Mouse (Mus musculus) layer of hippocampus, adult 6 months (tissue): ENCODE data around the gene Slc4a5. TPM values are rescaled to one million over a fixed set of nuclear protein-coding genes. Genes with fewer than 3 reads are reported as not detected.

Experiments used
- long read RNA-seq, 2 experiments: library from polyadenylated mRNA; unstranded; transcript quantifications; one replicate each; pipeline ENCODE4 v2.0.0; 2019 to 2020
- polyA plus RNA-seq: library from polyadenylated mRNA; unstranded; fragments of <200 nt; fragmentation: Nextera tagmentation; gene quantifications from 2 replicates; pipeline ENCODE4 v1.2.3, GENCODE M21; 2021

Gene Slc4a5
- 0.14 and 9.7 TPM in 2 replicates for polyA plus RNA-seq
- long read RNA-seq, experiment 1, result 0 reads
- long read RNA-seq, experiment 2, full-length matches to known transcripts, result 1 of 2 reads
- long read RNA-seq, experiment 2, partial matches to known transcripts, result 0 of 2 reads
- long read RNA-seq, experiment 2, other reads (novel, unspliced or antisense), result 1 of 2 reads

GRCm38 (mm10) chr6:83219814-83220213, at the start of gene Slc4a5:
Gene Slc4a5, plus strand, starts transcription at chr6:83219828.

GRCm38 (mm10) chr6:83325525-83326393, 106.1 kb downstream of the Slc4a5 start, which contains the start of the genes Mthfd2 and Mob1a:
Gene Mthfd2, minus strand, starts transcription at chr6:83325908.
Gene Mob1a, plus strand, starts transcription at chr6:83326016.

GRCm38 (mm10) chr6:83348873-83349272, 129.2 kb downstream of the Slc4a5 start, which contains the start of gene Bola3:
Gene Bola3, plus strand, starts transcription at chr6:83349147.

Other genes with a start within 250 kb of the Slc4a5 start
- gene Dok1, start 186.4 kb upstream of the Slc4a5 start, polyA plus RNA-seq, result 1.0 and 2.4 TPM in 2 replicates
- 2.1 and 2.7 TPM in 2 replicates for gene Loxl3, start 185.7 kb upstream of the Slc4a5 start, polyA plus RNA-seq
- gene Aup1, start 165.3 kb upstream of the Slc4a5 start, polyA plus RNA-seq, result 69.0 and 92.6 TPM in 2 replicates
- gene Htra2, start 164.6 kb upstream of the Slc4a5 start, polyA plus RNA-seq, result 34.7 and 37.5 TPM in 2 replicates
- gene Dqx1, start 162.0 kb upstream of the Slc4a5 start, polyA plus RNA-seq, result 0.18 and 0.25 TPM in 2 replicates
- gene Tlx2, start 149.5 kb upstream of the Slc4a5 start, polyA plus RNA-seq, result 0.41 TPM in 1 of 2 replicates, not detected in the other
- 23.7 and 27.1 TPM in 2 replicates for gene Pcgf1, start 142.0 kb upstream of the Slc4a5 start, polyA plus RNA-seq
- gene Lbx2, start 133.5 kb upstream of the Slc4a5 start, polyA plus RNA-seq, result 0.93 and 1.4 TPM in 2 replicates
- gene Ccdc142, start 118.2 kb upstream of the Slc4a5 start, polyA plus RNA-seq, result 0.67 and 0.70 TPM in 2 replicates
- 0.80 and 0.90 TPM in 2 replicates for gene Gm42688, start 118.2 kb upstream of the Slc4a5 start, polyA plus RNA-seq
- 146 and 148 TPM in 2 replicates for gene Mrpl53, start 110.8 kb upstream of the Slc4a5 start, polyA plus RNA-seq
- 2.2 and 2.8 TPM in 2 replicates for gene Mogs, start 104.3 kb upstream of the Slc4a5 start, polyA plus RNA-seq
- gene Wbp1, start 98.3 kb upstream of the Slc4a5 start, polyA plus RNA-seq, result 28.4 and 32.2 TPM in 2 replicates
- 9.7 and 11.3 TPM in 2 replicates for gene Ino80b, start 94.4 kb upstream of the Slc4a5 start, polyA plus RNA-seq
- gene Rtkn, start 84.4 kb upstream of the Slc4a5 start, polyA plus RNA-seq, result 45.2 and 50.6 TPM in 2 replicates
- gene Wdr54, start 63.4 kb upstream of the Slc4a5 start, polyA plus RNA-seq, result 20.7 and 21.5 TPM in 2 replicates
- 32.0 and 43.1 TPM in 2 replicates for gene 1700003E16Rik, start 63.4 kb upstream of the Slc4a5 start, polyA plus RNA-seq
- 119 and 123 TPM in 2 replicates for gene Dctn1, start 53.9 kb upstream of the Slc4a5 start, polyA plus RNA-seq
- gene Mthfd2, start 106.1 kb downstream of the Slc4a5 start, polyA plus RNA-seq, result 15.1 and 16.7 TPM in 2 replicates
- 18.2 and 18.6 TPM in 2 replicates for gene Mob1a, start 106.2 kb downstream of the Slc4a5 start, polyA plus RNA-seq
- 234 and 271 TPM in 2 replicates for gene Bola3, start 129.3 kb downstream of the Slc4a5 start, polyA plus RNA-seq
- gene Tet3, start 239.3 kb downstream of the Slc4a5 start, polyA plus RNA-seq, result 6.2 and 8.1 TPM in 2 replicates